Mouse (Mus musculus) C2C12 (cell line): ENCODE results near the gene Pkmyt1.
"Not testable (repeated sequence)": the region's sequence is repeated elsewhere in the genome, so short reads cannot be mapped to it uniquely, and the experiment has no call there.

Experiments used
- CTCF ChIP-seq: IDR thresholded peaks from one replicate; pipeline ENCODE4 v1.5.1; 2011; ENCODE audit not compliant: control insufficient read depth, insufficient read depth, insufficient read length
- MYOG ChIP-seq: IDR thresholded peaks from one replicate; pipeline ENCODE4 v1.6.1; 2011; ENCODE audit not compliant: control insufficient read depth, insufficient read length; ENCODE audit errors: extremely low read depth
- USF1 ChIP-seq: IDR thresholded peaks from one replicate; pipeline ENCODE4 v1.6.1; 2011; ENCODE audit warnings: low read depth, mild to moderate bottlenecking, control low read depth, moderate library complexity

GRCm38 (mm10) chr17:23772219-23772556 lies 46.1 kb downstream of the Pkmyt1 start:
- TF ChIP-seq CTCF, USF1, MYOG: not testable (repeated sequence)
